Mouse (Mus musculus) kidney, postnatal 0 days (tissue): ENCODE measurements around the gene 9930111J21Rik2. TPM values are rescaled to one million over a fixed set of nuclear protein-coding genes. Genes with fewer than 3 reads are reported as not detected.
"Not testable (repeated sequence)": the region's sequence is repeated elsewhere in the genome, so short reads cannot be mapped to it uniquely, and the experiment has no call there.

Experiments
- ATAC-seq: fragments of 200-750 bp; cut with Nextera tagmentation; replicated peaks from 2 replicates; pipeline ENCODE4 v1.8.0; 2017; ENCODE audit warnings: low read depth, moderate number of reproducible peaks, moderate TSS enrichment, moderate library complexity; ENCODE audit not compliant: low FRiP score
- DNase-seq: peaks from one replicate; pipeline ENCODE4 v3.0.0-alpha.2; 2016; ENCODE audit warnings: low spot score
- H3K27ac ChIP-seq: fragments of 300-500 bp; sonication (generic); 2 replicates; pipeline ENCODE4 v1.5.1; 2014; ENCODE audit warnings: mild to moderate bottlenecking
- H3K27me3 ChIP-seq: fragments of 300-500 bp; sonication (generic); 2 replicates; pipeline ENCODE4 v1.6.1; 2014; ENCODE audit warnings: low read length, mixed read lengths; ENCODE audit not compliant: insufficient read depth
- H3K36me3 ChIP-seq: fragments of 300-500 bp; sonication (generic); 2 replicates; pipeline ENCODE4 v1.6.1; 2014; ENCODE audit warnings: low read length, mixed read lengths; ENCODE audit not compliant: insufficient read depth
- H3K4me1 ChIP-seq: fragments of 300-500 bp; sonication (generic); replicated peaks from 2 replicates; pipeline ENCODE4 v1.6.1; 2014; ENCODE audit warnings: antibody characterized with exemption, low read length, mixed read lengths; ENCODE audit not compliant: insufficient read depth
- H3K4me2 ChIP-seq: fragments of 300-500 bp; sonication (generic); 2 replicates; pipeline ENCODE4 v1.6.1; 2014; ENCODE audit warnings: mild to moderate bottlenecking, low read length, moderate library complexity, mixed read lengths
- H3K4me3 ChIP-seq: fragments of 300-500 bp; sonication (generic); replicated peaks from 2 replicates; pipeline ENCODE4 v1.5.1; 2014; ENCODE audit warnings: low read depth, low read length
- H3K9ac ChIP-seq: fragments of 300-500 bp; sonication (generic); 2 replicates; pipeline ENCODE4 v1.6.1; 2014; ENCODE audit warnings: low read depth, low read length
- H3K9me3 ChIP-seq: fragments of 300-500 bp; sonication (generic); replicated peaks from 2 replicates; pipeline ENCODE4 v1.6.1; 2016; ENCODE audit warnings: low read length, inconsistent platforms, mixed read lengths
- CTCF ChIP-seq: IDR thresholded peaks from 2 replicates; pipeline ENCODE4 v1.5.1; 2016; ENCODE audit warnings: antibody characterized with exemption, low read depth, mild to moderate bottlenecking, moderate library complexity
- WGBS: fragments of 180-500 bp; shearing (Covaris S2); extraction: QIAGEN DNeasy Blood & Tissue Kit; methylation state at CpG from one replicate; pipeline ENCODE4 v1.1.7; 2014; 5-methylcytosine and 5-hydroxymethylcytosine counted together
- polyA plus RNA-seq: library from polyadenylated mRNA; unstranded; fragments of >200 nt; fragmentation: Nextera tagmentation; extraction: Ambion mirVana; gene quantifications from 2 replicates; pipeline ENCODE4 v1.2.1, GENCODE M21; 2015

The 9930111J21Rik2 gene
- polyA plus RNA-seq: 0.68 TPM in 2 replicates

- not testable (repeated sequence) for H3K4me3 ChIP-seq, H3K4me1 ChIP-seq, H3K9ac ChIP-seq, H3K9me3 ChIP-seq, H3K27ac ChIP-seq, H3K36me3 ChIP-seq, DNase-seq, H3K4me2 ChIP-seq, ATAC-seq, H3K27me3 ChIP-seq
- WGBS: 57% methylated on average over 1 of the region's 6 CpGs
Observed at GRCm38 (mm10) chr11:49051093-49051891, at the start of gene 9930111J21Rik2. Gene 9930111J21Rik2, minus strand, starts transcription at chr11:49051242.

DNA sequence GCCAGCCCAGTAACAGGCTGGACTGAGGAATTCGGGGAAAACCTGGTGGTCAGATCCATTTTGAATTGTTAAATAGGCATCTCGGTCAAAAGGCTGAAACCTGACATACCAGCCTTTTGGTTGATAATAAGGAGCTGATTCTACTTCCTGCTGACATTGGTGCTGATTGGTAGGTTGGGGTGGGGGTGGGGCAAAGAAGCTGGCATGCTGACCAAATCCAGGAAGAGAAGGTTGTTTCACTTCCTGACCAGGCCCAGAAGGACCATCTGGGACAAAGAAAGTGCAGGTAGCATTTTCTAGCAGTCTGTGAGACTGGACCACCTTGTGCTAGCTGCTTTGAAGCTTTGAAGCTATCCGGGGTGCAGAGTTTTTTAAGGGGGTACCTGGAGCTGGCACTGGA lies 49.4 kb upstream of the 9930111J21Rik2 start:
- 90% methylated on average over 3 of the region's 3 CpGs for WGBS
- Histone ChIP-seq H3K4me2 (no peak overlapping the region), H3K9ac (no peak overlapping the region), H3K27me3 (no peaks in the 10 kb centered on the region), H3K4me3 (no peak overlapping the region), H3K9me3 (no peaks in the 10 kb centered on the region), H3K36me3 (no peaks in the 10 kb centered on the region), H3K27ac (no peak overlapping the region), H3K4me1 (no peaks in the 10 kb centered on the region)
- no peak for TF ChIP-seq CTCF
- no peak for DNase-seq
- ATAC-seq: no peak

DNA sequence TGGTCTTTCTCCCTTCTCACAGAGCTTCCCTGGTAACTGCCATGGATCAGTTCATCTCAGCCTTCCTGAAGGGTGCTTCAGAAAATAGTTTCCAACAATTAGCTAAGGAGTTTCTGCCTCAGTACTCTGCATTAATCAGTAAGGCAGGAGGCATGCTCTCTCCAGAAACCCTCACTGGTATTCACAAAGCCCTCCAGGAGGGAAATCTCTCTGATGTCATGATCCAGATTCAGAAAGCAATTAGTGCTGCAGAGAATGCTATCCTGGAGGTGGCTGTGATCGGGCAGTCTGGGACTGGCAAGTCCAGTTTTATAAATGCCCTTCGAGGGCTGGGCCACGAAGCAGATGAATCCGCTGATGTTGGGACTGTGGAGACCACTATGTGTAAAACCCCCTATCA lies 44.3 kb upstream of the 9930111J21Rik2 start:
- DNase-seq (no peak), ATAC-seq (no peak)
- Histone ChIP-seq H3K27me3 (no peaks in the 10 kb centered on the region), H3K36me3 (no peaks in the 10 kb centered on the region), H3K4me1 (no peaks in the 10 kb centered on the region), H3K4me3 (no peak overlapping the region), H3K4me2 (no peak overlapping the region), H3K9ac (no peak overlapping the region), H3K9me3 (no peaks in the 10 kb centered on the region), H3K27ac (no peak overlapping the region)
- 84% methylated on average over 4 of the region's 4 CpGs for WGBS
- TF ChIP-seq CTCF: no peak

DNA sequence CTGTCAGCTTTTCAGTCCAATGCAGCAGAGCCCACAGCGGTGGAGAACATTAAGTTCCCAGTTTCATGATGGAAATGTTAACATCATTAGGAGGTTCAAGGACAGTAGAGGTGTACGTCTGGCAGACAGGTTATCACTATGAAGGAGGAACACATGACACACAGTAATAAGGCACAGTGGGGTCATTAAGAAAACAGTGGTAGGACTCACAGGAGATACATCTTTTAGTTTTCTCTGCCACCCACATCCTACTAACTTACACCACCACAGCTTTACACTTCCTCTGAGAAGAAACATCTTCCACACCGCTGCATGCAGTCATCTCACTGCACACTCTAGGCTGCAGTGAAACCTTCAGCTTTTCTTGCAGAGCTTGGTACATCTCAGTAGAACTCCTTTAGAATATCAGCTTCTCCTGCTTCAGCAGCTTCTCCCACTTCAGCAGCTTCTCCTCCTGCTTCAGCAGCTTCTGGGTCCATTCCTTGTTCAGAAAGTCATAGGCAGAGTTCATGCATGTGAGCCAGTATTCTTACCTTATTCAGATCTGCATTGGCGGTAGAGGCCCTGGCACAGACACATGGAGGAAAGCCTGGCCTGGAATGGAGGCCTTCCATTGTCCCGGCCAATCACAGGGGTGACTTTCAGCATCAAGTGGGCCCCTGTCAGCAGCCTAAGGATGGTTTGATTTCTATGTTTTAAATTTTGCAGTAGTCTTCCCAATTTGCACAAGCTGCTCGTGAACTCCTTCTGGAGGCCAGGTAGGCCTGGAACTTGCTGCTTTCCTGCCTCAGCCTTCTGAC lies 43.0 kb upstream of the 9930111J21Rik2 start:
- Histone ChIP-seq H3K9ac (no peak overlapping the region), H3K9me3 (no peaks in the 10 kb centered on the region), H3K4me3 (no peak overlapping the region), H3K4me1 (no peaks in the 10 kb centered on the region), H3K27me3 (no peaks in the 10 kb centered on the region), H3K36me3 (no peaks in the 10 kb centered on the region), H3K27ac (no peak overlapping the region), H3K4me2 (no peak overlapping the region)
- no peak for DNase-seq
- WGBS: 86% methylated on average over 6 of the region's 6 CpGs
- no peak for ATAC-seq
- no peak for TF ChIP-seq CTCF

- H3K27ac ChIP-seq: no peak overlapping the region
- WGBS: 85% methylated on average over 2 of the region's 2 CpGs
- no peaks in the 10 kb centered on the region for H3K9me3 ChIP-seq
- ATAC-seq (no peak), DNase-seq (no peak)
- no peak overlapping the region for H3K4me2 ChIP-seq
- H3K4me1 ChIP-seq: no peaks in the 10 kb centered on the region
- H3K9ac ChIP-seq: no peak overlapping the region
- no peak for TF ChIP-seq CTCF
- H3K4me3 ChIP-seq: no peak overlapping the region
- no peaks in the 10 kb centered on the region for H3K36me3 ChIP-seq
- H3K27me3 ChIP-seq: no peaks in the 10 kb centered on the region
Observed at GRCm38 (mm10) chr11:49092786-49093185, 41.7 kb upstream of the 9930111J21Rik2 start.

DNA sequence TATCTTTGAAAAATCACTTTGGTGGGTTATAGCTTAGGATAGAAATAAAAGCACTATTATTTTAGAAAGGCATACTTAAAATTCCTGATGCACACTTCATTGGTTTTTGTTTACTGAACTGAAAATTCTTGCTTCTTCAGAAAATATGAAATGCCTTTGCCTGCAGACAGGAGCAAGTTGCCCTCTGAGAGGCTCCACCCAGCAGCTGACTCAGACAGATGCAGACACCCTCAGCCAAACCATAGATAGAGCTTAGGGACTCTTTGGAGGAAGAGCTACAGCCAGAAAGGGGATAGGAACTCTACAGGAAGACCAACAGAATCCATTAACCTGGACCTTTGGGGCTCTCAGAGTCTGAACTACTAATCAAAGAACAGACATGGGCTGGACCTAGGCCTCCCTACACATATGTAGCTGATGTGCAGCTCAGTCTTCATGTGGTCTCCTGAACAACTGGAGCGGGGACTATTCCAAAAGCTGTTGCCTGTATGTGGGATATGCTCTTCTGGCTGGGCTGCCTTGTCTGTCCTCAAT lies 41.1 kb upstream of the 9930111J21Rik2 start:
- DNase-seq: no peak
- WGBS: 96% methylated on average over 1 of the region's 1 CpGs
- no peaks in the 10 kb centered on the region for H3K36me3 ChIP-seq
- H3K4me1 ChIP-seq: no peaks in the 10 kb centered on the region
- H3K9me3 ChIP-seq: no peaks in the 10 kb centered on the region
- no peak for TF ChIP-seq CTCF
- no peak overlapping the region for H3K9ac ChIP-seq
- no peak for ATAC-seq
- no peak overlapping the region for H3K4me3 ChIP-seq
- no peak overlapping the region for H3K4me2 ChIP-seq
- H3K27ac ChIP-seq: no peak overlapping the region
- H3K27me3 ChIP-seq: no peaks in the 10 kb centered on the region
